Mouse (Mus musculus) stomach, embryonic 14.5 days (tissue): Measurements from ENCODE around the gene Apof. TPM values are rescaled to one million over a fixed set of nuclear protein-coding genes. Genes with fewer than 3 reads are reported as not detected.
"Not testable (repeated sequence)": the region's sequence is repeated elsewhere in the genome, so short reads cannot be mapped to it uniquely, and the experiment has no call there.

ENCODE experiments used
- ATAC-seq: fragments of 200-750 bp; cut with Nextera tagmentation; 2 replicates; pipeline ENCODE4 v1.8.0; 2017; ENCODE audit warnings: low read depth, moderate TSS enrichment; ENCODE audit not compliant: insufficient number of reproducible peaks, insufficient read depth, low FRiP score
- H3K27ac ChIP-seq: fragments of 300-500 bp; sonication (generic); 2 replicates; pipeline ENCODE4 v1.5.1; 2014; ENCODE audit warnings: mild to moderate bottlenecking, low read length, moderate library complexity, mixed read lengths
- H3K27me3 ChIP-seq: fragments of 300-500 bp; sonication (generic); 2 replicates; pipeline ENCODE4 v1.6.1; 2014; ENCODE audit warnings: low read length, control low read depth, mixed read lengths; ENCODE audit not compliant: control insufficient read depth, insufficient read depth
- H3K36me3 ChIP-seq: fragments of 300-500 bp; sonication (generic); 2 replicates; pipeline ENCODE4 v1.6.1; 2014; ENCODE audit warnings: mild to moderate bottlenecking, control low read depth, low read length, moderate library complexity, mixed read lengths; ENCODE audit not compliant: control insufficient read depth, insufficient read depth
- H3K4me1 ChIP-seq: fragments of 300-500 bp; sonication (generic); 2 replicates; pipeline ENCODE4 v1.6.1; 2014; ENCODE audit warnings: low read length, control low read depth, mixed read lengths; ENCODE audit not compliant: control insufficient read depth, insufficient read depth
- H3K4me2 ChIP-seq: fragments of 300-500 bp; sonication (generic); replicated peaks from 2 replicates; pipeline ENCODE4 v1.6.1; 2014; ENCODE audit warnings: low read depth, low read length, control low read depth
- H3K4me3 ChIP-seq: fragments of 300-500 bp; sonication (generic); 2 replicates; pipeline ENCODE4 v1.5.1; 2014; ENCODE audit warnings: low read depth, low read length, control low read depth
- H3K9ac ChIP-seq: fragments of 300-500 bp; sonication (generic); replicated peaks from 2 replicates; pipeline ENCODE4 v1.6.1; 2014; ENCODE audit warnings: low read depth, mild to moderate bottlenecking, control low read depth, low read length, moderate library complexity, mixed read lengths
- H3K9me3 ChIP-seq: fragments of 300-500 bp; sonication (generic); 2 replicates; pipeline ENCODE4 v1.6.1; 2016; ENCODE audit warnings: low read depth, low read length, control low read depth; ENCODE audit not compliant: control insufficient read depth
- WGBS: fragments of 180-500 bp; shearing (Covaris S2); extraction: QIAGEN DNeasy Blood & Tissue Kit; methylation state at CpG from one replicate; pipeline ENCODE4 v1.1.7; 2014; 5-methylcytosine and 5-hydroxymethylcytosine counted together
- polyA plus RNA-seq: library from polyadenylated mRNA; unstranded; fragments of >200 nt; fragmentation: Nextera tagmentation; extraction: Ambion mirVana; gene quantifications from 2 replicates; pipeline ENCODE4 v1.2.1, GENCODE M21; 2014

Apof gene
- polyA plus RNA-seq, 1 experiment from 2014 or later, result not detected

GRCm38 (mm10) chr10:128247020-128247732 lies 21.3 kb upstream of the Apof start:
- 82% methylated on average over 17 of the region's 17 CpGs for WGBS
- Histone ChIP-seq H3K9me3 (no peaks in the 10 kb centered on the region), H3K4me3 (no peak overlapping the region), H3K27me3 (no peaks in the 10 kb centered on the region), H3K27ac (peak overlapping the region; percentile 33; the same call in 1 of the 2 replicates), H3K4me2 (no peak overlapping the region), H3K4me1 (no peaks in the 10 kb centered on the region), H3K9ac (no peak overlapping the region), H3K36me3 (peaks cover 82% of the 10 kb centered on the region)
- ATAC-seq, result no peak

- Histone ChIP-seq H3K4me1 (no peaks in the 10 kb centered on the region), H3K27ac (no peak overlapping the region), H3K4me2 (no peak overlapping the region), H3K36me3 (peaks cover 65% of the 10 kb centered on the region), H3K27me3 (no peaks in the 10 kb centered on the region), H3K9ac (no peak overlapping the region), H3K4me3 (no peak overlapping the region), H3K9me3 (no peaks in the 10 kb centered on the region)
- no peak for ATAC-seq
- 90% methylated on average over 13 of the region's 13 CpGs for WGBS
These were observed 17.9 kb upstream of the Apof start for GRCm38 (mm10) chr10:128250565-128250964.

- H3K4me1 ChIP-seq, result no peaks in the 10 kb centered on the region
These were observed 14.7 kb upstream of the Apof start, which contains the start of gene Apon for GRCm38 (mm10) chr10:128253677-128254255. Apon (plus strand) TSS chr10:128254096.

GRCm38 (mm10) chr10:128255925-128256324 lies 12.5 kb upstream of the Apof start:
- Histone ChIP-seq H3K4me1 (no peaks in the 10 kb centered on the region), H3K9me3 (no peaks in the 10 kb centered on the region), H3K36me3 (peaks cover 18% of the 10 kb centered on the region), H3K27ac (no peak overlapping the region), H3K4me3 (no peak overlapping the region), H3K9ac (no peak overlapping the region), H3K27me3 (no peaks in the 10 kb centered on the region), H3K4me2 (no peak overlapping the region)
- ATAC-seq, result no peak
- 91% methylated on average over 8 of the region's 8 CpGs for WGBS

More at GRCm38 (mm10) chr10:128253677-128254255, 14.7 kb upstream of the Apof start, which contains the start of gene Apon:
- Histone ChIP-seq H3K9ac (no peak within 1 kb of the TSS), H3K27ac (no peak within 1 kb of the TSS), H3K27me3 (no peaks in the 10 kb centered on the region), H3K4me3 (no peak within 1 kb of the TSS), H3K4me2 (no peak within 1 kb of the TSS), H3K9me3 (no peaks in the 10 kb centered on the region), H3K36me3 (peaks cover 34% of the 10 kb centered on the region)
- 67% methylated on average over 4 of the region's 4 CpGs for WGBS
- no peak for ATAC-seq

GRCm38 (mm10) chr10:128256328-128256727 lies 12.1 kb upstream of the Apof start:
- Histone ChIP-seq H3K4me1 (no peaks in the 10 kb centered on the region), H3K4me3 (no peak overlapping the region), H3K27ac (no peak overlapping the region), H3K36me3 (peaks cover 14% of the 10 kb centered on the region), H3K9ac (no peak overlapping the region), H3K9me3 (no peaks in the 10 kb centered on the region), H3K27me3 (no peaks in the 10 kb centered on the region), H3K4me2 (no peak overlapping the region)
- WGBS, result 90% methylated on average over 8 of the region's 8 CpGs
- no peak for ATAC-seq

- ATAC-seq, result no peak
- Histone ChIP-seq H3K4me1 (no peaks in the 10 kb centered on the region), H3K4me2 (no peak overlapping the region), H3K27ac (no peak overlapping the region), H3K4me3 (no peak overlapping the region), H3K27me3 (no peaks in the 10 kb centered on the region), H3K9me3 (no peaks in the 10 kb centered on the region), H3K36me3 (no peaks in the 10 kb centered on the region), H3K9ac (no peak overlapping the region)
- WGBS, result 65% methylated on average over 4 of the region's 4 CpGs
These were observed 9.5 kb upstream of the Apof start for GRCm38 (mm10) chr10:128258953-128259352.

GRCm38 (mm10) chr10:128259946-128260345 lies 8.5 kb upstream of the Apof start:
- no peak overlapping the region for H3K9ac ChIP-seq
- no peak overlapping the region for H3K27ac ChIP-seq
- no peak overlapping the region for H3K4me3 ChIP-seq
- no peak overlapping the region for H3K4me2 ChIP-seq
- ATAC-seq, result no peak
- no peaks in the 10 kb centered on the region for H3K27me3 ChIP-seq
- H3K9me3 ChIP-seq, result no peaks in the 10 kb centered on the region
- H3K4me1 ChIP-seq, result no peaks in the 10 kb centered on the region
- no peaks in the 10 kb centered on the region for H3K36me3 ChIP-seq
- 85% methylated on average over 5 of the region's 5 CpGs for WGBS

GRCm38 (mm10) chr10:128260376-128260775 lies 8.1 kb upstream of the Apof start:
- not testable (repeated sequence) for H3K27ac ChIP-seq, H3K4me2 ChIP-seq, ATAC-seq, H3K27me3 ChIP-seq, H3K4me1 ChIP-seq, H3K9me3 ChIP-seq, H3K4me3 ChIP-seq, H3K36me3 ChIP-seq, H3K9ac ChIP-seq
- 55% methylated on average over 7 of the region's 7 CpGs for WGBS
